ENCODE assay signal across 24 mouse cellular contexts in the genomic region with DNA sequence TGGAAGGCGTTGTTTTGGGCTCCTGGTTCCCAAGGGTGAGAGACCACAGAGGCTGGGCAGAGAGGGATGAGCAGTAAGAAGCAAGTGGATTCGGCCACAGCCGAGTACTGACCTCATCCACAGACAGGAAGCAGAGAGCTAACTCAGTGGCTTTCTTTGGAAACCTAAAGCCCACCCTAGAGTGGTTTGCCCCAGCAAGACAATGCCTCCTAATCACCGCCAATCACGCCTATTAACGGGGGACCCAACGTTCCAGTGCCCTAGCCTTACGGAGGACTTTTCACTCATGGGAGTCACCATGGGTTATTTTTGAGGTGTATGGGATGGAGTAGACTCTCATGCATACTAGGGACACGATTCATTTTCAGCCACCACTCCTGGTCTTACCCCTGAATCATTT. TPM values are rescaled to one million over a fixed set of nuclear protein-coding genes. Genes with fewer than 3 reads are reported as not detected.
"Had no signal": no experiment of that assay in that cellular context is flagged by ENCODE, and none has a peak within 500 bp of the region (broad histone marks: within the 10 kb centered on the region; RNA-seq: fewer than 3 reads in every experiment).

No protein-coding gene starts in this region.

- H3K27me3 ChIP-seq: lung, embryonic 15.5 days; midbrain, embryonic 12.5 days; neural tube, embryonic 13.5 days; neural tube, embryonic 15.5 days had no signal

- H3K4me2 ChIP-seq: lung, embryonic 15.5 days; midbrain, embryonic 12.5 days; neural tube, embryonic 13.5 days; neural tube, embryonic 15.5 days had no signal

- H3K9ac ChIP-seq: lung, embryonic 15.5 days; midbrain, embryonic 12.5 days; neural tube, embryonic 13.5 days; neural tube, embryonic 15.5 days had no signal

- H3K9me3 ChIP-seq: lung, embryonic 15.5 days; midbrain, embryonic 10.5 days; midbrain, embryonic 12.5 days; neural tube, embryonic 13.5 days; neural tube, embryonic 15.5 days had no signal

- H3K4me1 ChIP-seq: lung, embryonic 15.5 days; midbrain, embryonic 12.5 days; neural tube, embryonic 13.5 days; neural tube, embryonic 15.5 days had no signal

- DNase-seq: lung, adult 2 months; lung, postnatal 14 days; lung, postnatal 36 days; midbrain, embryonic 14.5 days; retina, postnatal 1 day; right cerebral cortex, adult 18-20 months; right cerebral cortex, postnatal 14 days; thymus, adult 18-20 months; thymus, postnatal 14 days; thymus, postnatal 36 days had no signal

- H3K27ac ChIP-seq: lung, embryonic 15.5 days; midbrain, embryonic 10.5 days; midbrain, embryonic 12.5 days; neural tube, embryonic 13.5 days; neural tube, embryonic 15.5 days had no signal

- ATAC-seq: lung, postnatal 0 days; midbrain, embryonic 16.5 days had no signal

- H3K4me3 ChIP-seq: lung, embryonic 15.5 days; midbrain, embryonic 10.5 days; midbrain, embryonic 12.5 days; myocyte; neural tube, embryonic 13.5 days; neural tube, embryonic 15.5 days had no signal

RNA-seq across cellular contexts. Expression of gene Ldhc, which starts 7.6 kb away (rescaled TPM):
- total RNA-seq: megakaryocyte-erythroid progenitor cell, adult 5-6 weeks had no signal
- polyA plus RNA-seq: lung, adult 2 months; midbrain, embryonic 10.5 days; neural tube, embryonic 11.5 days; neural tube, embryonic 13.5 days; spleen, adult 2 months; stomach, embryonic 14.5 days; stomach, embryonic 16.5 days; thymus, postnatal 0 days had no signal
